11 mouse cellular contexts compared by ENCODE assay signal in genomic region chr13:28545337-28545736, GRCm38 (mm10).
DNase-seq lines count a peak whose midpoint lies in the region; ATAC-seq lines count a peak whose summit lies in the region.
"Had no signal": no experiment of that assay in that cellular context is flagged by ENCODE, and none has a peak within 500 bp of the region (broad histone marks: within the 10 kb centered on the region; RNA-seq: fewer than 3 reads in every experiment).

No protein-coding gene starts in this region.

- peak; percentile 64 for ATAC-seq in hindbrain, embryonic 13.5 days (ENCODE audit: low FRiP score)
- peak; percentile 45; the same call in 1 of the 2 replicates for ATAC-seq in neural tube, embryonic 14.5 days (ENCODE audit: low read depth)
- no peak for ATAC-seq in monocyte, adult 5-6 weeks (replicated peaks; ENCODE audit: insufficient number of reproducible peaks, low FRiP score, low TSS enrichment, poor library complexity, severe bottlenecking)
- ATAC-seq: liver, postnatal 0 days had no signal

- peaks cover 25% of the 10 kb centered on the region for H3K4me1 ChIP-seq in hindbrain, embryonic 13.5 days (replicated peaks)
- peaks cover 21% of the 10 kb centered on the region; the same call in 1 of the 2 replicates for H3K4me1 ChIP-seq in neural tube, embryonic 14.5 days (ENCODE audit: control insufficient read depth, insufficient read depth, low read length)

- 39% methylated on average over 2 of the region's 2 CpGs for WGBS in hindbrain, embryonic 13.5 days
- WGBS in neural tube, embryonic 14.5 days, result 40% methylated on average over 2 of the region's 2 CpGs

- H3K4me2 ChIP-seq in hindbrain, embryonic 13.5 days, result no peak overlapping the region
- H3K4me2 ChIP-seq in neural tube, embryonic 14.5 days (ENCODE audit: low read depth, low read length), result no peak overlapping the region
- H3K4me2 ChIP-seq: intestine, embryonic 15.5 days had no signal

- H3K27me3 ChIP-seq in hindbrain, embryonic 13.5 days, result no peaks in the 10 kb centered on the region
- no peaks in the 10 kb centered on the region for H3K27me3 ChIP-seq in neural tube, embryonic 14.5 days (ENCODE audit: control insufficient read depth, insufficient read depth, low read length)
- H3K27me3 ChIP-seq: intestine, embryonic 15.5 days had no signal

- H3K4me3 ChIP-seq in hindbrain, embryonic 13.5 days, result no peak overlapping the region
- no peak overlapping the region for H3K4me3 ChIP-seq in neural tube, embryonic 14.5 days (ENCODE audit: low read depth, low read length)
- H3K4me3 ChIP-seq: intestine, embryonic 15.5 days had no signal

- peak overlapping the region; percentile 91 for H3K27ac ChIP-seq in hindbrain, embryonic 13.5 days
- no peak overlapping the region for H3K27ac ChIP-seq in neural tube, embryonic 14.5 days (ENCODE audit: low read depth, low read length)
- H3K27ac ChIP-seq: intestine, embryonic 15.5 days had no signal

- no peak overlapping the region for H3K9ac ChIP-seq in hindbrain, embryonic 13.5 days
- no peak overlapping the region for H3K9ac ChIP-seq in neural tube, embryonic 14.5 days (replicated peaks; ENCODE audit: low read depth, low read length)
- H3K9ac ChIP-seq: intestine, embryonic 15.5 days; liver, postnatal 0 days had no signal

- no peaks in the 10 kb centered on the region for H3K36me3 ChIP-seq in hindbrain, embryonic 13.5 days
- H3K36me3 ChIP-seq in neural tube, embryonic 14.5 days (ENCODE audit: control insufficient read depth, insufficient read depth, low read length), result no peaks in the 10 kb centered on the region
- H3K36me3 ChIP-seq: intestine, embryonic 15.5 days had no signal

- H3K9me3 ChIP-seq in hindbrain, embryonic 13.5 days, result no peaks in the 10 kb centered on the region
- H3K9me3 ChIP-seq in neural tube, embryonic 14.5 days (ENCODE audit: control insufficient read depth, low read length), result no peaks in the 10 kb centered on the region
- H3K9me3 ChIP-seq: intestine, embryonic 15.5 days had no signal

- DNase-seq in layer of hippocampus, adult 9-11 months, result peak; percentile 44
- no peak for DNase-seq in layer of hippocampus, adult 18-20 months (ENCODE audit: low spot score in 2 of 2)
- peak; percentile 53 to 71 for DNase-seq in kidney, postnatal 4 days
- no peak for DNase-seq in cerebellum, adult 9-10 months
- no peak for DNase-seq in embryo, embryonic 10 days (ENCODE audit: low spot score)
- DNase-seq: gastrocnemius, postnatal 14 days; liver, postnatal 0 days had no signal

Comparison
In these comparisons a context has a peak if more than half of its experiments do, and no peak if none do; other contexts are left out.
1. DNase-seq: peak in layer of hippocampus, adult 9-11 months (single experiment) and kidney, postnatal 4 days (2 of 2); none in layer of hippocampus, adult 18-20 months (0 of 2), cerebellum, adult 9-10 months (single experiment) and embryo, embryonic 10 days (single experiment).